8 mouse cellular contexts compared by ENCODE assay signal in genomic region chr7:17024141-17024540, GRCm38 (mm10). TPM values are rescaled to one million over a fixed set of nuclear protein-coding genes. Genes with fewer than 3 reads are reported as not detected.
DNase-seq lines count a peak whose midpoint lies in the region; ATAC-seq lines count a peak whose summit lies in the region.

No protein-coding gene starts in this region.

- H3K9me3 ChIP-seq in neural tube, embryonic 13.5 days = no peaks in the 10 kb centered on the region
- H3K9me3 ChIP-seq in embryonic facial prominence, embryonic 15.5 days (replicated peaks) = no peaks in the 10 kb centered on the region
- no peaks in the 10 kb centered on the region for H3K9me3 ChIP-seq in limb, embryonic 11.5 days (ENCODE audit: control insufficient read depth, low read length)
- H3K9me3 ChIP-seq in stomach, embryonic 15.5 days = no peaks in the 10 kb centered on the region

- no peak for DNase-seq in neural tube, embryonic 10.5 days (ENCODE audit: extremely low spot score, low spot score)
- no peak for DNase-seq in limb, embryonic 11.5 days (ENCODE audit: low spot score)
- no peak for DNase-seq in gastrocnemius, adult 18-20 months (ENCODE audit: low spot score)
- no peak for DNase-seq in thymus, adult 18-20 months
- no peak for DNase-seq in frontal cortex, postnatal 36 days (ENCODE audit: low spot score in 2 of 2)

- ATAC-seq in neural tube, embryonic 13.5 days (ENCODE audit: low read depth) = no peak
- no peak for ATAC-seq in embryonic facial prominence, embryonic 15.5 days (ENCODE audit: insufficient number of reproducible peaks, low FRiP score, low TSS enrichment, low read depth)
- no peak for ATAC-seq in limb, embryonic 11.5 days (ENCODE audit: insufficient number of reproducible peaks, low FRiP score, low TSS enrichment, low read depth)
- ATAC-seq in stomach, embryonic 15.5 days (ENCODE audit: insufficient read depth, low FRiP score, low read depth) = no peak

- H3K36me3 ChIP-seq in neural tube, embryonic 13.5 days = peaks cover 53% of the 10 kb centered on the region
- peaks cover 44% of the 10 kb centered on the region for H3K36me3 ChIP-seq in embryonic facial prominence, embryonic 15.5 days
- peaks cover 17% of the 10 kb centered on the region for H3K36me3 ChIP-seq in limb, embryonic 11.5 days (ENCODE audit: control insufficient read depth, insufficient read depth, low read length)
- H3K36me3 ChIP-seq in stomach, embryonic 15.5 days = peaks cover 28% of the 10 kb centered on the region; the same call in 1 of the 2 replicates

- no peak overlapping the region for H3K4me2 ChIP-seq in neural tube, embryonic 13.5 days
- H3K4me2 ChIP-seq in embryonic facial prominence, embryonic 15.5 days (replicated peaks) = peak overlapping the region; percentile 75; the same call in 1 of the 2 replicates
- H3K4me2 ChIP-seq in limb, embryonic 11.5 days (ENCODE audit: low read depth, severe bottlenecking) = no peak overlapping the region
- H3K4me2 ChIP-seq in stomach, embryonic 15.5 days = no peak overlapping the region; the same call in 1 of the 2 replicates

- H3K27ac ChIP-seq in neural tube, embryonic 13.5 days (replicated peaks) = peak overlapping the region; percentile 28; the same call in 1 of the 2 replicates
- peak overlapping the region; percentile 63 for H3K27ac ChIP-seq in embryonic facial prominence, embryonic 15.5 days (replicated peaks)
- no peak overlapping the region; the same call in 1 of the 2 replicates for H3K27ac ChIP-seq in limb, embryonic 11.5 days (replicated peaks; ENCODE audit: low read depth, low read length)
- peak overlapping the region; percentile 65; the same call in 1 of the 2 replicates for H3K27ac ChIP-seq in stomach, embryonic 15.5 days

- H3K4me3 ChIP-seq in neural tube, embryonic 13.5 days = no peak overlapping the region
- H3K4me3 ChIP-seq in embryonic facial prominence, embryonic 15.5 days (replicated peaks) = no peak overlapping the region
- H3K4me3 ChIP-seq in limb, embryonic 11.5 days (ENCODE audit: low read depth, low read length) = 0 out of 2 replicates have a peak overlapping the region, but pooled peaks have one; percentile 0
- no peak overlapping the region for H3K4me3 ChIP-seq in stomach, embryonic 15.5 days (replicated peaks)

- WGBS in neural tube, embryonic 13.5 days = 89% methylated on average over 6 of the region's 6 CpGs
- 85% methylated on average over 6 of the region's 6 CpGs for WGBS in embryonic facial prominence, embryonic 15.5 days
- WGBS in limb, embryonic 11.5 days = 92% methylated on average over 6 of the region's 6 CpGs
- WGBS in stomach, embryonic 15.5 days = 86% methylated on average over 6 of the region's 6 CpGs

- H3K4me1 ChIP-seq in neural tube, embryonic 13.5 days (replicated peaks) = peaks cover 32% of the 10 kb centered on the region
- H3K4me1 ChIP-seq in embryonic facial prominence, embryonic 15.5 days = peaks cover 37% of the 10 kb centered on the region
- peaks cover 21% of the 10 kb centered on the region for H3K4me1 ChIP-seq in limb, embryonic 11.5 days (ENCODE audit: control insufficient read depth, insufficient read depth, low read length)
- H3K4me1 ChIP-seq in stomach, embryonic 15.5 days = peaks cover 29% of the 10 kb centered on the region

- H3K9ac ChIP-seq in neural tube, embryonic 13.5 days = peak overlapping the region; percentile 43; the same call in 1 of the 2 replicates
- no peak overlapping the region for H3K9ac ChIP-seq in embryonic facial prominence, embryonic 15.5 days
- no peak overlapping the region for H3K9ac ChIP-seq in limb, embryonic 11.5 days (ENCODE audit: low read length)
- no peak overlapping the region for H3K9ac ChIP-seq in stomach, embryonic 15.5 days

- no peaks in the 10 kb centered on the region for H3K27me3 ChIP-seq in neural tube, embryonic 13.5 days
- H3K27me3 ChIP-seq in embryonic facial prominence, embryonic 15.5 days = no peaks in the 10 kb centered on the region
- H3K27me3 ChIP-seq in limb, embryonic 11.5 days (ENCODE audit: control insufficient read depth, insufficient read depth, low read length) = no peaks in the 10 kb centered on the region
- H3K27me3 ChIP-seq in stomach, embryonic 15.5 days (replicated peaks) = no peaks in the 10 kb centered on the region

RNA-seq across cellular contexts. Expression of gene Ppp5c, which starts 3.6 kb away (rescaled TPM):
- 116 and 127 TPM in 2 replicates for polyA plus RNA-seq in neural tube, embryonic 13.5 days (2015; fragmentation: Nextera tagmentation; extraction: Ambion mirVana)
- 112 and 113 TPM in 2 replicates for polyA plus RNA-seq in embryonic facial prominence, embryonic 15.5 days (2015; fragmentation: Nextera tagmentation; extraction: Ambion mirVana)
- 134 and 140 TPM in 2 replicates for polyA plus RNA-seq in limb, embryonic 11.5 days (2014; fragmentation: Nextera tagmentation; extraction: Ambion mirVana)
- polyA plus RNA-seq in stomach, embryonic 15.5 days (2015; fragmentation: Nextera tagmentation; extraction: Ambion mirVana) = 92.9 and 95.7 TPM in 2 replicates
- 10 to 100 TPM; 62.4 to 63.0 TPM for total RNA-seq in gastrocnemius, adult 18-20 months (2021)

RNA-seq across cellular contexts. Expression of gene Ccdc8, which starts 31.6 kb away (rescaled TPM):
- polyA plus RNA-seq in neural tube, embryonic 13.5 days (2015; fragmentation: Nextera tagmentation; extraction: Ambion mirVana) = 6.6 and 7.6 TPM in 2 replicates
- 41.5 and 43.9 TPM in 2 replicates for polyA plus RNA-seq in embryonic facial prominence, embryonic 15.5 days (2015; fragmentation: Nextera tagmentation; extraction: Ambion mirVana)
- 26.4 and 33.5 TPM in 2 replicates for polyA plus RNA-seq in limb, embryonic 11.5 days (2014; fragmentation: Nextera tagmentation; extraction: Ambion mirVana)
- polyA plus RNA-seq in stomach, embryonic 15.5 days (2015; fragmentation: Nextera tagmentation; extraction: Ambion mirVana) = 29.4 and 33.3 TPM in 2 replicates
- under 1 TPM; 0.94 to 0.97 TPM for total RNA-seq in gastrocnemius, adult 18-20 months (2021)

RNA-seq across cellular contexts. Expression of gene Hif3a, which starts 38.1 kb away (rescaled TPM):
- polyA plus RNA-seq in neural tube, embryonic 13.5 days (2015; fragmentation: Nextera tagmentation; extraction: Ambion mirVana) = 4.3 and 5.2 TPM in 2 replicates
- polyA plus RNA-seq in embryonic facial prominence, embryonic 15.5 days (2015; fragmentation: Nextera tagmentation; extraction: Ambion mirVana) = 27.9 and 31.2 TPM in 2 replicates
- 8.9 and 9.6 TPM in 2 replicates for polyA plus RNA-seq in limb, embryonic 11.5 days (2014; fragmentation: Nextera tagmentation; extraction: Ambion mirVana)
- polyA plus RNA-seq in stomach, embryonic 15.5 days (2015; fragmentation: Nextera tagmentation; extraction: Ambion mirVana) = 47.3 and 54.9 TPM in 2 replicates
- 1 to 10 TPM in 1 of 2 experiments, under 1 TPM in 1; 0.64 to 1.6 TPM for total RNA-seq in gastrocnemius, adult 18-20 months (2021)

RNA-seq across cellular contexts. Expression of gene Gm42372, which starts 41.3 kb away (rescaled TPM):
- 3.3 and 3.5 TPM in 2 replicates for polyA plus RNA-seq in neural tube, embryonic 13.5 days (2015; fragmentation: Nextera tagmentation; extraction: Ambion mirVana)
- polyA plus RNA-seq in embryonic facial prominence, embryonic 15.5 days (2015; fragmentation: Nextera tagmentation; extraction: Ambion mirVana) = 0.28 and 0.32 TPM in 2 replicates
- 0.65 and 0.78 TPM in 2 replicates for polyA plus RNA-seq in limb, embryonic 11.5 days (2014; fragmentation: Nextera tagmentation; extraction: Ambion mirVana)
- 0.31 and 0.34 TPM in 2 replicates for polyA plus RNA-seq in stomach, embryonic 15.5 days (2015; fragmentation: Nextera tagmentation; extraction: Ambion mirVana)
- total RNA-seq in gastrocnemius, adult 18-20 months (2021) = not detected

RNA-seq across cellular contexts. Expression of gene Psg16, which starts 49.7 kb away (rescaled TPM):
- polyA plus RNA-seq in neural tube, embryonic 13.5 days (2015; fragmentation: Nextera tagmentation; extraction: Ambion mirVana) = 1.2 and 1.6 TPM in 2 replicates
- 0.11 and 0.13 TPM in 2 replicates for polyA plus RNA-seq in embryonic facial prominence, embryonic 15.5 days (2015; fragmentation: Nextera tagmentation; extraction: Ambion mirVana)
- 0.12 and 0.24 TPM in 2 replicates for polyA plus RNA-seq in limb, embryonic 11.5 days (2014; fragmentation: Nextera tagmentation; extraction: Ambion mirVana)
- 0.30 and 0.63 TPM in 2 replicates for polyA plus RNA-seq in stomach, embryonic 15.5 days (2015; fragmentation: Nextera tagmentation; extraction: Ambion mirVana)
- total RNA-seq in gastrocnemius, adult 18-20 months (2021) = under 1 TPM in 1 of 2 experiments, not detected in 1; 0.17 TPM
